Mouse (Mus musculus): Measurements from ENCODE around the gene Lypd6. TPM values are rescaled to one million over a fixed set of nuclear protein-coding genes. Genes with fewer than 3 reads are reported as not detected.

Lypd6 gene
- polyA plus RNA-seq, 3 experiments from 2014 or later = not detected

- no peak for ATAC-seq
These were observed 44.9 kb downstream of the Lypd6 start for GRCm38 (mm10) chr2:50111169-50111568.

GRCm38 (mm10) chr2:50111609-50112008, 45.4 kb downstream of the Lypd6 start:
- no peak for ATAC-seq

- no peak for ATAC-seq
These were observed 46.2 kb downstream of the Lypd6 start for GRCm38 (mm10) chr2:50112427-50112826.

- ATAC-seq = no peak
These were observed 52.9 kb downstream of the Lypd6 start for GRCm38 (mm10) chr2:50119101-50119500.

- ATAC-seq = no peak
These were observed 54.6 kb downstream of the Lypd6 start for GRCm38 (mm10) chr2:50120839-50121238.

- no peak for ATAC-seq
These were observed 57.1 kb downstream of the Lypd6 start for GRCm38 (mm10) chr2:50123376-50123775.

- ATAC-seq = no peak
These were observed 61.4 kb downstream of the Lypd6 start for GRCm38 (mm10) chr2:50127513-50128175.

- ATAC-seq = no peak
These were observed 62.4 kb downstream of the Lypd6 start for GRCm38 (mm10) chr2:50128322-50129277.

GRCm38 (mm10) chr2:50130674-50131073, 64.4 kb downstream of the Lypd6 start:
- no peak for ATAC-seq

- no peak for ATAC-seq
These were observed 77.4 kb downstream of the Lypd6 start for GRCm38 (mm10) chr2:50143672-50144071.

GRCm38 (mm10) chr2:50147308-50147707, 81.1 kb downstream of the Lypd6 start:
- ATAC-seq = no peak

- ATAC-seq = no peak
These were observed 83.3 kb downstream of the Lypd6 start for GRCm38 (mm10) chr2:50149257-50150202.

GRCm38 (mm10) chr2:50150203-50150590, 84.0 kb downstream of the Lypd6 start:
- ATAC-seq = no peak

GRCm38 (mm10) chr2:50150816-50151215, 84.6 kb downstream of the Lypd6 start:
- ATAC-seq = no peak

- ATAC-seq = no peak
These were observed 85.2 kb downstream of the Lypd6 start for GRCm38 (mm10) chr2:50151401-50151800.

GRCm38 (mm10) chr2:50151879-50152278, 85.7 kb downstream of the Lypd6 start:
- no peak for ATAC-seq

GRCm38 (mm10) chr2:50156009-50156408, 89.8 kb downstream of the Lypd6 start:
- ATAC-seq = no peak

GRCm38 (mm10) chr2:50160069-50160468, 93.8 kb downstream of the Lypd6 start:
- ATAC-seq = no peak

- no peak for ATAC-seq
These were observed 97.4 kb downstream of the Lypd6 start for GRCm38 (mm10) chr2:50163608-50164007.

- ATAC-seq = no peak
These were observed 99.0 kb downstream of the Lypd6 start for GRCm38 (mm10) chr2:50165277-50165676.

GRCm38 (mm10) chr2:50166082-50166481, 99.9 kb downstream of the Lypd6 start:
- ATAC-seq = no peak

GRCm38 (mm10) chr2:50173730-50174528, 107.7 kb downstream of the Lypd6 start:
- ATAC-seq = no peak
